Mouse (Mus musculus): Measurements from ENCODE around the gene Bicral.

Gene Bicral

DNA sequence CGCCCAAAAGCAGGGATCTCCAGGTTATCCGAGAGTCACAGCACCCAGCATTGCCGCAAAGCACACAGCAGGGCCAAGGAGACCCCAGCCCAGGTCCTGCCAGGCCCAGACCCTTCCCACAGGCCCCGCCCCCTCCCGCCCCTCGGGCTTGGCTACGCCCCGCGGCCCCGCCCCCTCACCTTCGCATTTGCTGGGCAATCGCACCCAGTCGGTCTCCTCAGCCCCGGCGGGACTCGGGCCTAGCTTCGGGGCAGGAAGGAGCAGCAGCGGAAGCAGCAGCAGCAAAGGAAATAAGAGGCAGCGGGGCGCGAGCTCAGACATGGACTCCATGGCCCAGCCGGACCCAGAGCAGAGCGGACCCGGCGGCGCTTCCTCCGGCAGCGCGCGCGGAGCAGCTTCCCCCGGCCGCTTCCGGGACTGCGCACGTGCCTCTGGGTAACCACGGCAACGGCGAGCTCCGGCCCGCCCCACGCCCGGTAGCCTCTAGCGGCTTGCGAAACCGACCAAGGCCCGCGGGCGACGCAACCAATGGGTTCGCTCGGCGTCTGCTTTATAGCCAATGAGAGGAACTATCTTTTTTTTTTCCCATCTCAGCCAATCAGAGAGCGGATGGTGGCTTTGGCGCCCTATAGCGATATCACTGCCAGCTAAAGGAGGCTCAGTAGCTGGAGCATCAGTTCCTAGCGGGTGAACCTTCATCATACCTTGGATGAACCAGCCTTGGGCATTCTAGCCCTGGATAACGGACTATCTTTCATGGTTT lies 106.3 kb downstream of the Bicral start, which contains the start of gene Cnpy3:
TSS of gene Cnpy3 (minus strand) at position 421 of the 763 bp plus-strand sequence.
- peak; percentile 91 for DNase-seq (ENCODE audit: low read depth, low spot score)

DNA sequence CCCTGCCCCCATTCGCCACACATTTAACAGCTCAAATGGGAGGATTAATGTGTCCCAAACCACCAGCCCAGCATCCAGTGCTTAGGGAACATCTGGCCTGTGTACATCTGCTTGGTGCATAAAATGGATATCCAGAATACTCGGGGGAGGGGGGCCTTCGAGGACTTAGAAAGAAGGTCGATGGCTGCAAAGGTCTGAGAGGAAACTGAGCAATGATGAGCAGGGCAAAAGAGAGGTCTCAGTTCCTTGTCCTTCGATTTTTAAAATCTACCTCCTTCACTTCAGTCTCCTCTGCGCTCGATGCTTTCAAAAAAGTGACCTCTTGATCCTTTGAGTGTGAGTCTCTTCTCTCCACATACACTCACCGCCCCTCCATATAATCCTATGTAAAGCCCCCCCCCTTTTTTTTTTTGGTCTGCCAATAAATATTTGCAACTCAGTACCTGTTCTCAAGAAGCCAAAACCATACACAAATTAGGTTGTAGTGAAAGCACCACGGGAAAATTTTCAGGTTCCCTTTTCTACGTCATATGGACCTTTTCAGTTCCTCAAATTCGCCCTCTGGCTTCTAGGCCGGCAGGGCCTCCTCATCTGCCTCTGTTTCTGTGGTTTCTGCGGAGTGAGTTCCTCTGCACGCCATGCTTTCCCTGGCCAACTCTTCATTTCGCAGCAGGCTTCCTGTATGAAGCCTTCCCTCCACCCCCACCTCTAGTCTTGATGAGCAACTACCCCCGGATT lies 107.1 kb downstream of the Bicral start:
- DNase-seq (ENCODE audit: low read depth, low spot score): no peak

DNA sequence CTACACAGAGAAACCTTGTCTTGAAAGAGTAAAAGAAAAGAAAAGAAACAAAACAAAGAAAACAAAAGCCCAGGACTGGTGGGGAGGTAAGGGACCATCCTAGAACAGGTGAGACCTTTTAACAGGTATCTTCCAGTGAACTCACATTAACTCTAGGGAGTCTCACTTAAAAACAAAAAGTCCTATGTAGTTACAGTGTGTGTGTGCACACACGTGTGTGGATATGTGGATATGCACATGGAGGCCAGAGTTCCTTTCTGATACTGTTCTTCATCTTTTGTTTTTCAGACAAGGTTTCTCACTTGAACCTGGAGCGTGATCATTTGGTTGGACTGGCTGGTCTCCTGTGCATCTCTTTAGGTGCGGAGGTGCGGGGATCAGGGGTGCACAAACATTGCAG lies 107.7 kb downstream of the Bicral start:
- no peak for DNase-seq (ENCODE audit: low read depth, low spot score)

DNA sequence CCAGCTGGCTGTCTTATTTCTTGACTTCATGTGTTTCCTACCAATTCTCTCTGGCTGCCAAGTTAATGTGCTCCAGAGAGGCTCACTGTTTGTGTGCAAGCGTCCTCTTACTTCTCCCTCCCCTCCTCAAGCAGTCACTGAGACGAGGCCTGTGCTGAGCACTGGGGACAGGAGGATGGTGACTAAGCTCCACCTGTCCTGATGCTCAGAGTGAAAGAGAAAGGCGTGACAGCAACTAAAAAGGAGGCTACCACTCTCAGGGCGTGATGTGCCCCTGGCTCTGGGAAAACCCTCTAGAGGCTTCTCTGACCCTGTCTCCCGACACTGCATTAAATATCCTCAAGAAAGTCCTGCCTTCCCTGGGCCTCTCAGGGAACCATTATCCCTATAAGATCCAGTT lies 109.0 kb downstream of the Bicral start:
- DNase-seq (ENCODE audit: low read depth, low spot score): no peak

Measured in c-Kit-negative CD71-positive TER-119-positive erythroid progenitor cells, embryonic 14.5 days (primary cell).